Mouse (Mus musculus): Measurements from ENCODE around the gene Scube1.

- no peak for TF ChIP-seq CTCF (IDR thresholded peaks at IDR 0.05; ENCODE audit: low read depth)
- TF ChIP-seq EP300 (IDR thresholded peaks at IDR 0.05; ENCODE audit: low read depth): no peak; the same call in 1 of the 2 replicates
Measured at GRCm38 (mm10) chr15:83562626-83563270, 162.1 kb downstream of the Scube1 start.
